Mouse (Mus musculus) heart, embryonic 16.5 days (tissue): ENCODE results near the gene Elmo1. TPM values are rescaled to one million over a fixed set of nuclear protein-coding genes. Genes with fewer than 3 reads are reported as not detected.
A peak's percentile ranks its signal among the peaks of the same experiment; 100 is the strongest.

Source experiments
- ATAC-seq: fragments of 200-750 bp; cut with Nextera tagmentation; replicated peaks from 2 replicates; pipeline ENCODE4 v1.8.0; 2017; ENCODE audit warnings: moderate number of reproducible peaks; ENCODE audit not compliant: insufficient read depth, low FRiP score; ENCODE audit errors: extremely low read depth
- H3K27ac ChIP-seq: fragments of 300-500 bp; sonication (generic); 2 replicates; pipeline ENCODE4 v1.5.1; 2014; ENCODE audit warnings: mild to moderate bottlenecking, low read length, control low read depth, moderate library complexity
- H3K27me3 ChIP-seq: fragments of 300-500 bp; sonication (generic); 2 replicates; pipeline ENCODE4 v1.6.1; 2014; ENCODE audit warnings: low read length, mixed read lengths; ENCODE audit not compliant: control insufficient read depth, insufficient read depth
- H3K36me3 ChIP-seq: fragments of 300-500 bp; sonication (generic); 2 replicates; pipeline ENCODE4 v1.6.1; 2014; ENCODE audit not compliant: control insufficient read depth, insufficient read depth
- H3K4me1 ChIP-seq: fragments of 300-500 bp; sonication (generic); 2 replicates; pipeline ENCODE4 v1.6.1; 2014; ENCODE audit warnings: low read length, mixed read lengths; ENCODE audit not compliant: control insufficient read depth, insufficient read depth
- H3K4me2 ChIP-seq: fragments of 300-500 bp; sonication (generic); 2 replicates; pipeline ENCODE4 v1.6.1; 2014; ENCODE audit warnings: low read depth, mild to moderate bottlenecking, control low read depth, low read length
- H3K4me3 ChIP-seq: fragments of 300-500 bp; sonication (generic); 2 replicates; pipeline ENCODE4 v1.5.1; 2014; ENCODE audit warnings: mild to moderate bottlenecking, control low read depth, low read length
- H3K9ac ChIP-seq: fragments of 300-500 bp; sonication (generic); 2 replicates; pipeline ENCODE4 v1.6.1; 2014; ENCODE audit warnings: low read length, control low read depth
- H3K9me3 ChIP-seq: fragments of 300-500 bp; sonication (generic); replicated peaks from 2 replicates; pipeline ENCODE4 v1.6.1; 2016; ENCODE audit warnings: low read length; ENCODE audit not compliant: control insufficient read depth
- WGBS: fragments of 180-500 bp; shearing (Covaris S2); extraction: QIAGEN DNeasy Blood & Tissue Kit; methylation state at CpG from one replicate; pipeline ENCODE4 v1.1.7; 2014; 5-methylcytosine and 5-hydroxymethylcytosine counted together
- polyA plus RNA-seq: library from polyadenylated mRNA; unstranded; fragments of >200 nt; fragmentation: Nextera tagmentation; extraction: Ambion mirVana; gene quantifications from 2 replicates; pipeline ENCODE4 v1.2.1, GENCODE M21; 2015

Gene Elmo1
- polyA plus RNA-seq, 1 experiment from 2014 or later, result 17.7 TPM

GRCm38 (mm10) chr13:20217453-20218090, 127.2 kb downstream of the Elmo1 start:
- no peak overlapping the region for H3K4me2 ChIP-seq
- no peak overlapping the region for H3K27ac ChIP-seq
- no peaks in the 10 kb centered on the region for H3K9me3 ChIP-seq
- WGBS, result 39% methylated on average over 4 of the region's 4 CpGs
- ATAC-seq, result no peak
- no peak overlapping the region for H3K9ac ChIP-seq
- H3K4me1 ChIP-seq, result no peaks in the 10 kb centered on the region
- no peak overlapping the region for H3K4me3 ChIP-seq
- H3K36me3 ChIP-seq, result no peaks in the 10 kb centered on the region
- no peaks in the 10 kb centered on the region for H3K27me3 ChIP-seq

- H3K27me3 ChIP-seq, result no peaks in the 10 kb centered on the region
- 52% methylated on average over 4 of the region's 4 CpGs for WGBS
- H3K9me3 ChIP-seq, result no peaks in the 10 kb centered on the region
- no peak for ATAC-seq
- no peaks in the 10 kb centered on the region for H3K4me1 ChIP-seq
- H3K4me2 ChIP-seq, result no peak overlapping the region
- no peak overlapping the region for H3K9ac ChIP-seq
- no peaks in the 10 kb centered on the region for H3K36me3 ChIP-seq
- H3K4me3 ChIP-seq, result no peak overlapping the region
- H3K27ac ChIP-seq, result no peak overlapping the region
These were observed 127.7 kb downstream of the Elmo1 start for GRCm38 (mm10) chr13:20218126-20218525.

GRCm38 (mm10) chr13:20220414-20220813, 130.0 kb downstream of the Elmo1 start:
- H3K27ac ChIP-seq, result no peak overlapping the region
- no peak for ATAC-seq
- no peak overlapping the region for H3K9ac ChIP-seq
- H3K4me1 ChIP-seq, result no peaks in the 10 kb centered on the region
- no peak overlapping the region for H3K4me2 ChIP-seq
- no peaks in the 10 kb centered on the region for H3K27me3 ChIP-seq
- no peaks in the 10 kb centered on the region for H3K9me3 ChIP-seq
- no peaks in the 10 kb centered on the region for H3K36me3 ChIP-seq
- H3K4me3 ChIP-seq, result no peak overlapping the region

GRCm38 (mm10) chr13:20227923-20228705, 137.7 kb downstream of the Elmo1 start:
- ATAC-seq, result no peak

GRCm38 (mm10) chr13:20231837-20232728, 141.7 kb downstream of the Elmo1 start:
- Histone ChIP-seq H3K4me1 (peaks cover 4% of the 10 kb centered on the region), H3K9me3 (no peaks in the 10 kb centered on the region), H3K4me3 (no peak overlapping the region), H3K9ac (no peak overlapping the region), H3K36me3 (no peaks in the 10 kb centered on the region), H3K27ac (peak overlapping the region; percentile 52), H3K4me2 (no peak overlapping the region), H3K27me3 (no peaks in the 10 kb centered on the region)
- ATAC-seq, result peak; percentile 70
- 32% methylated on average over 11 of the region's 11 CpGs for WGBS

More at GRCm38 (mm10) chr13:20227923-20228705, 137.7 kb downstream of the Elmo1 start:
- Histone ChIP-seq H3K4me2 (no peak overlapping the region), H3K4me1 (peaks cover 4% of the 10 kb centered on the region), H3K9ac (no peak overlapping the region), H3K36me3 (no peaks in the 10 kb centered on the region), H3K9me3 (no peaks in the 10 kb centered on the region), H3K27ac (no peak overlapping the region), H3K4me3 (no peak overlapping the region), H3K27me3 (no peaks in the 10 kb centered on the region)
- 80% methylated on average over 11 of the region's 11 CpGs for WGBS

GRCm38 (mm10) chr13:20233707-20234106, 143.3 kb downstream of the Elmo1 start:
- H3K4me3 ChIP-seq, result no peak overlapping the region
- no peaks in the 10 kb centered on the region for H3K27me3 ChIP-seq
- H3K9me3 ChIP-seq, result no peaks in the 10 kb centered on the region
- H3K4me1 ChIP-seq, result peaks cover 4% of the 10 kb centered on the region
- no peak overlapping the region for H3K4me2 ChIP-seq
- no peaks in the 10 kb centered on the region for H3K36me3 ChIP-seq
- H3K9ac ChIP-seq, result no peak overlapping the region
- WGBS, result 81% methylated on average over 7 of the region's 7 CpGs
- H3K27ac ChIP-seq, result no peak overlapping the region
- no peak for ATAC-seq

- H3K4me2 ChIP-seq, result no peak overlapping the region
- H3K4me1 ChIP-seq, result peaks cover 5% of the 10 kb centered on the region; the same call in 1 of the 2 replicates
- no peaks in the 10 kb centered on the region for H3K36me3 ChIP-seq
- no peaks in the 10 kb centered on the region for H3K27me3 ChIP-seq
- peak overlapping the region; percentile 42 for H3K27ac ChIP-seq
- H3K9me3 ChIP-seq, result no peaks in the 10 kb centered on the region
- H3K9ac ChIP-seq, result no peak overlapping the region
- no peak for ATAC-seq
- 70% methylated on average over 5 of the region's 5 CpGs for WGBS
- H3K4me3 ChIP-seq, result no peak overlapping the region
These were observed 147.2 kb downstream of the Elmo1 start for GRCm38 (mm10) chr13:20237615-20238014.

- Histone ChIP-seq H3K27ac (peak overlapping the region; percentile 42; the same call in 1 of the 2 replicates), H3K27me3 (no peaks in the 10 kb centered on the region), H3K4me1 (peaks cover 5% of the 10 kb centered on the region; the same call in 1 of the 2 replicates), H3K4me3 (no peak overlapping the region), H3K9ac (no peak overlapping the region), H3K36me3 (no peaks in the 10 kb centered on the region), H3K4me2 (no peak overlapping the region), H3K9me3 (no peaks in the 10 kb centered on the region)
- 46% methylated on average over 3 of the region's 3 CpGs for WGBS
- ATAC-seq, result no peak
These were observed 147.8 kb downstream of the Elmo1 start for GRCm38 (mm10) chr13:20238146-20238545.
